Mouse (Mus musculus) neutrophil, adult 5-6 weeks (primary cell): Measurements from ENCODE around the gene Hdgfl2. TPM values are rescaled to one million over a fixed set of nuclear protein-coding genes. Genes with fewer than 3 reads are reported as not detected.

Source experiments
- ATAC-seq: fragments of 151-379, 151-347 bp; 2 replicates; pipeline ENCODE4 v1.8.0; 2017; ENCODE audit warnings: mild to moderate bottlenecking, moderate TSS enrichment; ENCODE audit not compliant: insufficient number of reproducible peaks, poor library complexity, low FRiP score, severe bottlenecking; ENCODE audit errors: extremely low read depth
- total RNA-seq: library from RNA; stranded (forward); fragments of 200-1000 nt; gene quantifications from 2 replicates; pipeline ENCODE4 v1.2.3, GENCODE M21; 2017

The Hdgfl2 gene
- total RNA-seq, 1 experiment from 2014 or later = 153 TPM

DNA sequence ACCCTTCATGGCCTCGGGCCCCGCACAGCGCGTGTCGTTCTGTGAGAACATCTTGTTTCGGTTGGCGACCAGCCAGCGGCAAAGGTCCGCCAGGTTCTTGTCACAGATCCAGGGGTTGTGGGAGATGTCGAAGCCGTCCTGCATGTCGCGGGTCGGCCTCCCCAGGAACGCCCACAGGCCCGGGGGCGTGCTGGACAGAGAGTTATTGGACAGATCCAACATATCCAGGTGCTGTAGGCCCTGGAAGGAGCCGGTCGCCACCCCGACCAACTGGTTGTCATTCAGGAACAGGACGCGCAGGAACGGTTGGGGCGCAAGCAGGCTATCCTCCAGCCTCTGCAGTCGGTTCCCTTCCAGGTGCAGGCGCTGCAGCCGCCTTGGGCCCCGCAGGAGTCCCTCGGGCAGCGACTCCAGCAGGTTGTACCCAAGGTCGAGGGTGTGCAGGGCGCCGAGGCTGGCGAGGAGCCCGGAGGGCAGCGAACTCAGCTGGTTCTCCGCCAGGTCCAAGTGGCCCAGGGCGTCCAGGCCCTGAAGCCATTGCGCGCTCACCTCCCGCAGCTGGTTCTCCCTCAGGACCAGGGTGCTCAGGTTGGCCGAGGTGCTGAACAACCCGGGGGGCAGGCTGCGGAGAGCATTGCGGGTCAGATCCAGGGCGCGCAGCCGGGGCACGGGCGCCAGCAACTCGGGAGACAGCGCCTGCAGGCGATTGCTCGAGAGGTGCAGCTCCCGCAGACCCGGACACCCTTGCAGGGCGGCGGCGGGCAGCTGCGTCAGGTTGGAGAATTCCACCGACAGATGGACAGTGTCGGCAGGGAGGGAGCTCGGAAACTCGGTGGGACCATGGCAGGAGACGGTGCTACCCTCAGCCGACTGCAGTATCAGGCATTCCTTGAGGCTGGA, 40.8 kb downstream of the Hdgfl2 start:
- ATAC-seq = no peak

DNA sequence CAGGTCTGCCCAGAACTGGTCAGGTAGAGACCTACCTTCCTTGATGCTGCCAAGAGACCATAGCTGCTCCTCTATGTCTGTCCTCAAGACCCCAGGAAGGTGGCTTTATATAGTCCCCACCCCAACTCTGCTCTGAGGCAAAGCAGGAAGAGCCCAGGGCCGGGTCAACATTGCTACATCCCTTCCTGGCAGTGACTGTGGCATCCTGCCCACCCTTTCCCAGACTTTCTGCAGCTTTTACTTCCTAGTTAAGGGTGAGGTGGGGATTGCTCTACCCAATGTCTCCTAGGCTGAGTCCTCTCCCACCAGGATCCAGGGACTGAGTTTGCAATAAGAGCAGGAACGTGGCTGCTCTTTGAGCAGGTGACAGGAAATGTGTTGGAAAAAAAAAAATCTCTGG, 42.4 kb downstream of the Hdgfl2 start, which contains the start of gene Lrg1:
Gene Lrg1, minus strand, starts transcription at position 176 of the 400 bp plus-strand sequence.
- no peak for ATAC-seq

- ATAC-seq = no peak
These were observed 43.7 kb downstream of the Hdgfl2 start for GRCm38 (mm10) chr17:56123161-56123560.

- ATAC-seq = no peak
These were observed 44.4 kb downstream of the Hdgfl2 start for GRCm38 (mm10) chr17:56123681-56124340.

- peak; percentile 36; the same call in 1 of the 2 replicates for ATAC-seq
These were observed 45.2 kb downstream of the Hdgfl2 start for GRCm38 (mm10) chr17:56124377-56125275.

GRCm38 (mm10) chr17:56125276-56125630, 45.8 kb downstream of the Hdgfl2 start:
- no peak for ATAC-seq

DNA sequence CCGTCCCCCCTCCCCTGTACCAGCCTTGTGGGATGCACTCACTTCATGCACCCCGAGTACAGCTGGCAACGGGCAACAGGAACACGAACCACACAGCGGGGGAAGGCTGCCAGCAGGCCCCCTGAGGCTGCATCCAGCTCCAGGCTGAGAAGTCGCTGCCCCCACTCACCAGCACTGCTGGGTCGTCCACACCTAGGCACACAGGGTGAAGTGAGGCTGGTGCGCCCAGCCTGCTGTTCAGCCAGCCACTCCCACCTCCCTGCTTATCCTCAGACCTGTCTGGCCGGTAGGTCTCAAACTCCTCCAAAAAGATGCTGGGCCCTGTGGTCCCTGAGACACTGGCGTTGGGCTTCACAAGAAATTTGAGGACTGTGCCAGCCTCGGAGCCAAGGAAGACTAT, 46.7 kb downstream of the Hdgfl2 start:
- no peak for ATAC-seq

DNA sequence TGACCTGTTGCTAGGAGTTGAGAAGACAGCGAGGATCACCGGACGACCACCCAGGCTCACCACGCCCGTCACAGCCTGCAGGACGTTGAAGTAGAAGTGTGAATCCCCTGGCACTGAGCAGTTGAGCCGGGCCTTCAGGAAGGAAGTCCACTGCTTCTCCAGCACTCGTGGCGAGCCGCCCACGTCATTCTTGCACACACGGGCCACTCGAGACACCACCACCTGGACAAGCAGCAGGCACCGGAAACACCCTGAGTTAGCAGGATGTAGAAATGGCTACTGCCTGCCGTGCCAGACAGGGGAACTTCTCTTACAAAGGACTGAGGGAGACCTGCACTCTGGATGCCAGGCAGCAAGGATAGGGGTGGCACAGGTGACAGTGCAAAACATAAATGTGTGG, 48.8 kb downstream of the Hdgfl2 start:
- peak; percentile 17; the same call in 1 of the 2 replicates for ATAC-seq

DNA sequence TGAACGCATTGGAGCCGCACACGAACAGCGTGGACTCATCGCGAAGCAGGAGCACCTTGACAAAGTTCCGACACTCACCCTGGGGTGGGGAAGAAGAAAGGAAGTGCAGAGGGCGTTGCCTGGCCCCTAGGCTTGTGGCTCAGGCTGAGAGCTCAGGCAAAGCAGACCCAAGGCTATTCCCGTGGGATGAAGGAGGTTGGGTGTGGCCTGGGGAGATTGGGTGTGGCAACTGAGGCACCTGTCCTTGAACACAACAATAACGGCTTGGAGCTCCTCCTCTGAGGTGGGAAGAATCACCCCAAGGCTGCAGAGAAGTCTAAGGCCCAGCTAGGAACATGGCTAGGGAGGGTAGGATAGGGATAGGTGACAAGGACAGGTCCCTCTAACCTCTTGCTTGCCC, 51.7 kb downstream of the Hdgfl2 start:
- no peak for ATAC-seq

GRCm38 (mm10) chr17:56131814-56132213, 52.4 kb downstream of the Hdgfl2 start:
- ATAC-seq = 0 out of 2 replicates have a peak, but pooled peaks have one; percentile 9

DNA sequence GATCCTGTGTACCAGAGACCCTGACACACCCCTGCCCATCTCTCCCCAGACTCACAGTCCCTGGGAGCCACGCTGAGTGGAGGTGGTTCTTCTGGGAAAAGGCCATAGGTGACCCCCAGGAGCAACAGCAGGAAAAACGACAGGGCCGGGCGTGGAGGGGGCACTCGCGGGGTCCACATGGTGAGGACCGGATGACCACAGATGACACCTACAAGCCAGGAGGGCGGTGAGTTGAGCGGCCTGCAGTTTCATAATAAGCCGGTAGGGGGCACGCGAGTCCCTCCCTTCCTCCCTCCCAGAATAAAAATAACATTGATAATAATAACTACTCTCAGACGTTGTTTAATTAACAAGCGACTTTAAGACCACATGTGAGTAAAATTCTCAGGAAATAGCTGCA, 53.2 kb downstream of the Hdgfl2 start:
- ATAC-seq = peak; percentile 41

DNA sequence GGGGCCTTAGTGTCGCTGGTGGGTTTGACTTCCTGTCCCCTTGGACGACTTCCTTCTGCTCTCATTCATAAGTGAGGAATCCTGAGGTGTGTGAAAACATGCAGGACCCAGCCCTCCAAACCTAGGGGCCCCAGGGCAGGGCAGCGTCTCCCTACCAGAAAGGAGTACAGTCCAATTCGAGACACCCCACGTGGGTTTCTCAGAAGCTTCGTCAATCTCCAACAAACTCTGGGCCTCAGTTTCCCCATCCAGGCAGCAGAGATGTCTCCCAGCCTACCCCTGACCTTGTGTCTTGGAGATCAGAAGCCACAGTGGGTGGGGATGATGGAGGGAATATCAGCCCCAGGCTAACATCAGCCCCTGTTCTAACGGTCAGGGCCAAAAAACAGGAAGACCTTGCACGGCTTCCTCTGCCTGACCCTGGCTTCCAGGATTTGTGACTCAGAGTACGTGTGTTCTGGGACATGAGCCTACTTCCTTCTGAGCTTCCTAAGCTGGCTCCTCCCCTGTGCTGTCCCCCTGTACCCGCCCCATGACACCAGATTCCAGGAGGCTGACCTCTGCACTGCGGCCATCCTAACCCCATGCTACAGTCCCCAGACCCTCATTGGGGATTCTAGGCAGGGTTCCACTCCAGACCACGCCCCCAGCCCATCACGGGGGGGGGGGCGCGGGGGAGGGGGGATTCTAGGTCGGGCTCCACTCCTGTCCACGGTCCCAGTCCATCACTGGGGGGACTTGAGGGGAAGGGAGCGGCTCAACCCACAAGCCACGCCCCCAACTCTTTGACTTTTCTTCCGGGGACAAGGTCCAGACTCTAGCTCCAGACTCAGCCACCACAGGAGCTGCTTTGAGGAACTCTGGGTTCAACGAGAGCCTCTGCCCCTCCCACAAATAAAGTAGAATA, 54.3 kb downstream of the Hdgfl2 start:
- peak; percentile 64 for ATAC-seq

DNA sequence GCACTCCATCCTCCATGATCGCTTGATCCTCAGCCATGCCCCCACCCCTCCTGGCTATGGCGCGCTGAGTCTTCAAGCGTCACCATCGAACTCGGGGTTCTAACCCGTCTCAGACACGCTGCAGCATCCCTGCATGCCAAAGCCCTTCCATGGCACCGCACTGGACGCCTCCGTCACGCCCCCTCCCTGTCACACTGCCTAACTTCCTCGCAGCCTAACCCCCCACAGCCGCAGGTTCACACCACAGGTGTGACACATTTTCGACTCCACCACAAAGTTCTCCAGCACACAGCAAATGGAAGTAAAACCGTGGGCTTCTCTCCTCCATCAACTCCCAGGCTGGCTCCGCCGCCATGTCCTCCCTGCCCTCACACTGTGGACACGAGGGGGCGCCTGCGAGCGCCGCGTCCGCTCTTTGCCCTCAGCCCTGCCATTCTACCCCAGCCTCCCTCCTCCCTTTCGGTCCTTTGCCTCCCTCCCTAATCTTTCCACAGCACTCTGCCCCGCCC, 55.1 kb downstream of the Hdgfl2 start:
- peak; percentile 47 for ATAC-seq

GRCm38 (mm10) chr17:56136558-56136957, 57.1 kb downstream of the Hdgfl2 start:
- no peak for ATAC-seq

DNA sequence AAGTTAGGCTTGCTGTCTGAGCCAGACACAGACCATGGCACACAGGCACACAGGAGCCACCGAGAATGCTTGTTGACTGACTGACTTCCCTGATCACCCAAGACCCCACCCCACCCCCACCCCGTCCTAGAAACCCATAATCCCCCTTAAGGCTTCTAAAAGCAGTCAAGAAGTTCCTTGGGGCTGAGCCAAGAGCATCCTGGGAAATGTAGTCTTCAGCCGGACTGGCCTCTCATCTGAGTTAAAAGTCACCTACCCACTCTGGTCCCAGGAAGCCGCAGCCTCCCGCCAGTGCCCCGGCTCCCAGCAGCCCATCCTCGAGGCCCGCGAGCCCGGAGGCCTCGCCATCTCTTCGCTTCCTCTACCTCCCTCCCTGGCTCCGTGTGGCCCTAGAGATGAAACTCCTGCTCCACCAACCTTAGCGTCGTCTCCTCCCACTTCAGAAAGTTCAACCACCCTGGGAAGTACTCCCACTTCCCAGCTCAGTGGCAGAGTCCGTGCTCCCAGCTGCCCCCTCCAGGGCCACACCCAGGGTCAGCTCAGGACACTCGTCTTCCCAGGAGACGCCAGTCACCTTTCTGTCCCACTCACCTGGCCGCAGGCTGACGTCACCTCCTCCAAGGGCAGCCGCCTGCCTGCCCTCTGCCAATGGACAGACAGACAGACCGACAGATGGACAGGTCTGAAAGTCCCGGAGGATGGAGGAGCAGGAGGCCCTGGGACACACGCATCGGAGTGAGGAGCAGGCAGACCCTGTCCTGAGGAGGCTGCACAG, 58.6 kb downstream of the Hdgfl2 start:
- no peak for ATAC-seq

GRCm38 (mm10) chr17:56139355-56139754, 59.9 kb downstream of the Hdgfl2 start:
- no peak for ATAC-seq

DNA sequence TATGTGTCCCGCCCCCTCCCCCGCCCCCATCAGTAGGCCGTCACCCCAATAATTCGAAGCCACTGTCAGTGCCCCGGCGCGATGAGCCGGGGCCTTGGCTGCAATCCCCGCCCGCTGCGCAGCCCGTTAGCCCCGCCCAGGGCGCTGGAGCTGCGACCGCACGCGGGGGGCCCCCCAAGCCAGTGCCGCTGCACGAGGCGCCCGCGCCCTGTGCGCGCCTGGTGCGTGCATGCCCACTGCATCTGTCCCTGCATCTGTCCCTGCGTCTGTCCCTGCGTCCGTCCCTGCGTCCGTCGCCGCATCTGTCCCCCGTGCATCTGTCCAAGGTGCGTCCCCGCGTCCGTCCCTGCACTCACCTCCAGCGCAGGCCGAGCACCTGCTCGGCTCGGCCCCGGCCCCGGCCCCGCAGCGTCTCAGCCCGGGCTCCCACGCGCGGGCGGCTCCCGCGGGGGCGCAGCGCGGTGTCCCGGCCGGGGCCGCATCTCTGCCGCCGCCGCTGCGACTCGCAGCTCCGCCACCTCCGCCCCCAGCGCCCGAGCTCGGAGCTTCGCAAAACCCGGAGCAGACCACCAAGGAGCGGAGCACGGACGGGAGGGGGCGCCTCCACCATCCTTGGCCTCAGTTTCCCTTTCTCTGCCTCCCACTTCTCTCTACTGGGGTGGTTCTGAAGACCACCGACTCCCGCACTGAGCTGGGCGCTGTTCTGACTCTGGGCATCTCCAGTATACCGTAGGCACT, 60.6 kb downstream of the Hdgfl2 start, which contains the start of gene Sema6b:
Gene Sema6b, minus strand, starts transcription at position 486 of the 738 bp plus-strand sequence.
- no peak for ATAC-seq
